In the genomic region with DNA sequence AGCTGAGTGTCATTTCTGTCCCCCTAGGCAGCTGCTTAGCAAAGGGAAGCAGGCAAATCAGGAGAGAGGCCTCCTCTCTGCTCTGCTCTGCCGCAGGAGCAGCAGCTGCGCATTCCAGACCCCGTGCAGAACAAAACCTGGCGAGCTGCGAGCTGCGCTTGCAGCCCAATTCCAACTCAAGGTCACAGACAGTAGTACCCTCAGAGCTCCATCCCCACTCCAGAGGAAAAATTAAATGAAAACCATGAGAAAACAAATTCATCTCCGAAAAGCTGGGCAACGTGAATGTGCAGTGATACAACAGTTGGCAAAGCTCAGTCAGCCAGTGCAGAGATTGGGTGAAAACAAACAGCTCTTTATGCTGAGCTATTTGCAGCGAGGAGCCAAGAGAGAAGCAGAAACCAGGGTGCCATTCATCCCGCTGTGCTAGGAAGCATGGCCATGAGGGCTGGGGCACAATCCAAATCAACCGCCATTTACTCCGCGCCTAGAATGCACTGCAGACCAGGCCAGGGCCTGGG, we compare ENCODE assay signal across 8 mouse cellular contexts. TPM values are rescaled to one million over a fixed set of nuclear protein-coding genes. Genes with fewer than 3 reads are reported as not detected.
DNase-seq lines count a peak whose midpoint lies in the region; ATAC-seq lines count a peak whose summit lies in the region.

No protein-coding gene starts in this region.

- peak overlapping the region; percentile 46 for H3K9ac ChIP-seq in forebrain, embryonic 13.5 days
- peak overlapping the region; percentile 47; the same call in 1 of the 2 replicates for H3K9ac ChIP-seq in hindbrain, embryonic 12.5 days
- peak overlapping the region; percentile 17; the same call in 1 of the 2 replicates for H3K9ac ChIP-seq in limb, embryonic 11.5 days (ENCODE audit: low read length)
- H3K9ac ChIP-seq in neural tube, embryonic 15.5 days (replicated peaks): no peak overlapping the region; the same call in 1 of the 2 replicates

- peak overlapping the region; percentile 48 for H3K4me2 ChIP-seq in forebrain, embryonic 13.5 days
- peak overlapping the region; percentile 24 for H3K4me2 ChIP-seq in hindbrain, embryonic 12.5 days (replicated peaks)
- no peak overlapping the region for H3K4me2 ChIP-seq in limb, embryonic 11.5 days (ENCODE audit: low read depth, severe bottlenecking)
- peak overlapping the region; percentile 29 for H3K4me2 ChIP-seq in neural tube, embryonic 15.5 days

- H3K4me1 ChIP-seq in forebrain, embryonic 13.5 days: peaks cover 13% of the 10 kb centered on the region
- peaks cover 9% of the 10 kb centered on the region for H3K4me1 ChIP-seq in hindbrain, embryonic 12.5 days
- H3K4me1 ChIP-seq in limb, embryonic 11.5 days (ENCODE audit: control insufficient read depth, insufficient read depth, low read length): no peaks in the 10 kb centered on the region
- peaks cover 21% of the 10 kb centered on the region for H3K4me1 ChIP-seq in neural tube, embryonic 15.5 days

- 22% methylated on average over 13 of the region's 13 CpGs for WGBS in forebrain, embryonic 13.5 days
- 26% methylated on average over 13 of the region's 13 CpGs for WGBS in hindbrain, embryonic 12.5 days
- WGBS in limb, embryonic 11.5 days: 51% methylated on average over 13 of the region's 13 CpGs
- WGBS in neural tube, embryonic 15.5 days: 18% methylated on average over 13 of the region's 13 CpGs

- H3K27me3 ChIP-seq in forebrain, embryonic 13.5 days: no peaks in the 10 kb centered on the region
- H3K27me3 ChIP-seq in hindbrain, embryonic 12.5 days: no peaks in the 10 kb centered on the region
- no peaks in the 10 kb centered on the region for H3K27me3 ChIP-seq in limb, embryonic 11.5 days (ENCODE audit: control insufficient read depth, insufficient read depth, low read length)
- no peaks in the 10 kb centered on the region for H3K27me3 ChIP-seq in neural tube, embryonic 15.5 days (replicated peaks)

- no peak overlapping the region for H3K4me3 ChIP-seq in forebrain, embryonic 13.5 days
- no peak overlapping the region for H3K4me3 ChIP-seq in hindbrain, embryonic 12.5 days
- H3K4me3 ChIP-seq in limb, embryonic 11.5 days (ENCODE audit: low read depth, low read length): no peak overlapping the region
- H3K4me3 ChIP-seq in neural tube, embryonic 15.5 days (replicated peaks): no peak overlapping the region

- H3K9me3 ChIP-seq in forebrain, embryonic 13.5 days (replicated peaks): no peaks in the 10 kb centered on the region
- no peaks in the 10 kb centered on the region for H3K9me3 ChIP-seq in hindbrain, embryonic 12.5 days (replicated peaks)
- no peaks in the 10 kb centered on the region for H3K9me3 ChIP-seq in limb, embryonic 11.5 days (ENCODE audit: control insufficient read depth, low read length)
- no peaks in the 10 kb centered on the region for H3K9me3 ChIP-seq in neural tube, embryonic 15.5 days (replicated peaks)

- peaks cover 3% of the 10 kb centered on the region; the same call in 1 of the 2 replicates for H3K36me3 ChIP-seq in forebrain, embryonic 13.5 days (ENCODE audit: poor library complexity, severe bottlenecking)
- 0 out of 2 replicates have a peak, but pooled peaks cover 4% of the 10 kb centered on the region for H3K36me3 ChIP-seq in hindbrain, embryonic 12.5 days
- H3K36me3 ChIP-seq in limb, embryonic 11.5 days (ENCODE audit: control insufficient read depth, insufficient read depth, low read length): no peaks in the 10 kb centered on the region; the same call in 1 of the 2 replicates
- peaks cover 7% of the 10 kb centered on the region; the same call in 1 of the 2 replicates for H3K36me3 ChIP-seq in neural tube, embryonic 15.5 days

- ATAC-seq in forebrain, embryonic 13.5 days: peak; percentile 91
- peak; percentile 85 for ATAC-seq in hindbrain, embryonic 12.5 days (ENCODE audit: low FRiP score)
- ATAC-seq in limb, embryonic 11.5 days (ENCODE audit: insufficient number of reproducible peaks, low FRiP score, low TSS enrichment, low read depth): no peak
- peak; percentile 91 for ATAC-seq in neural tube, embryonic 15.5 days (ENCODE audit: low FRiP score)
- ATAC-seq in CD4-positive, CD25-positive, alpha-beta regulatory T cell, adult 4 months: no peak

- DNase-seq in gastrocnemius, postnatal 10 days: peak; percentile 26
- no peak for DNase-seq in gastrocnemius, postnatal 36 days
- DNase-seq in limb, embryonic 11.5 days (ENCODE audit: low spot score): peak; percentile 37
- DNase-seq in lung, postnatal 10 days: no peak

- H3K27ac ChIP-seq in forebrain, embryonic 13.5 days: peak overlapping the region; percentile 94
- H3K27ac ChIP-seq in hindbrain, embryonic 12.5 days: peak overlapping the region; percentile 87
- 0 out of 2 replicates have a peak overlapping the region, but pooled peaks have one; percentile 45 for H3K27ac ChIP-seq in limb, embryonic 11.5 days (replicated peaks; ENCODE audit: low read depth, low read length)
- peak overlapping the region; percentile 90 for H3K27ac ChIP-seq in neural tube, embryonic 15.5 days (replicated peaks)

- intact Hi-C loops in gastrocnemius, postnatal 36 days (cut with DNase I): no loop called here

RNA-seq across cellular contexts. Expression of a gene that starts 18.6 kb away (rescaled TPM):
- total RNA-seq in gastrocnemius, postnatal 10 days (2021): 1 to 10 TPM; 8.2 to 8.9 TPM
- 10 to 100 TPM in 1 of 2 experiments, 1 to 10 TPM in 1; 9.1 to 10.4 TPM for total RNA-seq in gastrocnemius, postnatal 36 days (2021)
- polyA plus RNA-seq in forebrain, embryonic 13.5 days (2015; fragmentation: Nextera tagmentation; extraction: Ambion mirVana): 17.0 TPM in 2 replicates
- polyA plus RNA-seq in hindbrain, embryonic 12.5 days (2016; fragmentation: Nextera tagmentation; extraction: Ambion mirVana): 13.4 and 15.6 TPM in 2 replicates
- polyA plus RNA-seq in limb, embryonic 11.5 days (2014; fragmentation: Nextera tagmentation; extraction: Ambion mirVana): 21.3 and 22.2 TPM in 2 replicates
- 15.3 and 16.9 TPM in 2 replicates for polyA plus RNA-seq in neural tube, embryonic 15.5 days (2015; fragmentation: Nextera tagmentation; extraction: Ambion mirVana)
- polyA plus RNA-seq in CD4-positive, CD25-positive, alpha-beta regulatory T cell, adult 4 months (2017; shearing (Covaris generic)): 10 to 100 TPM; 22.0 to 29.5 TPM

RNA-seq across cellular contexts. Expression of a gene that starts 40.7 kb away (rescaled TPM):
- not detected for total RNA-seq in gastrocnemius, postnatal 10 days (2021)
- not detected for total RNA-seq in gastrocnemius, postnatal 36 days (2021)
- 2.1 and 3.7 TPM in 2 replicates for polyA plus RNA-seq in forebrain, embryonic 13.5 days (2015; fragmentation: Nextera tagmentation; extraction: Ambion mirVana)
- 5.0 and 8.2 TPM in 2 replicates for polyA plus RNA-seq in hindbrain, embryonic 12.5 days (2016; fragmentation: Nextera tagmentation; extraction: Ambion mirVana)
- 0.11 and 0.30 TPM in 2 replicates for polyA plus RNA-seq in limb, embryonic 11.5 days (2014; fragmentation: Nextera tagmentation; extraction: Ambion mirVana)
- polyA plus RNA-seq in neural tube, embryonic 15.5 days (2015; fragmentation: Nextera tagmentation; extraction: Ambion mirVana): 3.5 and 3.7 TPM in 2 replicates
- 10 to 100 TPM; 20.0 to 20.3 TPM for polyA plus RNA-seq in CD4-positive, CD25-positive, alpha-beta regulatory T cell, adult 4 months (2017; shearing (Covaris generic))

RNA-seq across cellular contexts. Expression of a gene that starts 51.7 kb away (rescaled TPM):
- 10 to 100 TPM; 74.9 to 75.2 TPM for total RNA-seq in gastrocnemius, postnatal 10 days (2021)
- total RNA-seq in gastrocnemius, postnatal 36 days (2021): 10 to 100 TPM; 53.8 to 59.7 TPM
- polyA plus RNA-seq in forebrain, embryonic 13.5 days (2015; fragmentation: Nextera tagmentation; extraction: Ambion mirVana): 147 and 152 TPM in 2 replicates
- polyA plus RNA-seq in hindbrain, embryonic 12.5 days (2016; fragmentation: Nextera tagmentation; extraction: Ambion mirVana): 194 and 218 TPM in 2 replicates
- 128 TPM in 2 replicates for polyA plus RNA-seq in limb, embryonic 11.5 days (2014; fragmentation: Nextera tagmentation; extraction: Ambion mirVana)
- polyA plus RNA-seq in neural tube, embryonic 15.5 days (2015; fragmentation: Nextera tagmentation; extraction: Ambion mirVana): 253 and 287 TPM in 2 replicates
- 10 to 100 TPM in 1 of 2 experiments, 1 to 10 TPM in 1; 8.8 to 15.4 TPM for polyA plus RNA-seq in CD4-positive, CD25-positive, alpha-beta regulatory T cell, adult 4 months (2017; shearing (Covaris generic))

RNA-seq across cellular contexts. Expression of a gene that starts 52.6 kb away (rescaled TPM):
- 10 to 100 TPM; 79.2 to 87.0 TPM for total RNA-seq in gastrocnemius, postnatal 10 days (2021)
- total RNA-seq in gastrocnemius, postnatal 36 days (2021): 10 to 100 TPM; 54.6 to 60.6 TPM
- polyA plus RNA-seq in forebrain, embryonic 13.5 days (2015; fragmentation: Nextera tagmentation; extraction: Ambion mirVana): 67.6 and 69.9 TPM in 2 replicates
- 62.3 and 64.6 TPM in 2 replicates for polyA plus RNA-seq in hindbrain, embryonic 12.5 days (2016; fragmentation: Nextera tagmentation; extraction: Ambion mirVana)
- 56.8 and 66.9 TPM in 2 replicates for polyA plus RNA-seq in limb, embryonic 11.5 days (2014; fragmentation: Nextera tagmentation; extraction: Ambion mirVana)
- 82.6 and 85.3 TPM in 2 replicates for polyA plus RNA-seq in neural tube, embryonic 15.5 days (2015; fragmentation: Nextera tagmentation; extraction: Ambion mirVana)
- polyA plus RNA-seq in CD4-positive, CD25-positive, alpha-beta regulatory T cell, adult 4 months (2017; shearing (Covaris generic)): 10 to 100 TPM; 74.2 to 77.0 TPM

Comparison
In these comparisons a context has a peak if more than half of its experiments do, and no peak if none do; other contexts are left out.
1. DNase-seq: peak in gastrocnemius, postnatal 10 days (single experiment) and limb, embryonic 11.5 days (single experiment); none in gastrocnemius, postnatal 36 days (0 of 2) and lung, postnatal 10 days (single experiment).
2. ATAC-seq: peak in forebrain, embryonic 13.5 days (single experiment), hindbrain, embryonic 12.5 days (single experiment) and neural tube, embryonic 15.5 days (single experiment); none in limb, embryonic 11.5 days (single experiment) and CD4-positive, CD25-positive, alpha-beta regulatory T cell, adult 4 months (single experiment).
3. Peak in every context shown above with its lines, with median percentiles within 50 percentile points of each other: H3K27ac ChIP-seq.